Mouse (Mus musculus) urinary bladder, postnatal 4 days (tissue): ENCODE measurements at regions not wholly inside any gene's neighbourhood (a gene's known extent, or its start where the extent isn't known, plus 50 kb on each side); places are given as distances from the start of the nearest gene placed in this dataset.
"Not testable (repeated sequence)": the region's sequence is repeated elsewhere in the genome, so short reads cannot be mapped to it uniquely, and the experiment has no call there.

Source experiments
- DNase-seq, 2 experiments: peaks; one replicate each; pipeline ENCODE4 v3.0.0; 2021 to 2022; ENCODE audit warnings: low spot score in 2 of 2

DNA sequence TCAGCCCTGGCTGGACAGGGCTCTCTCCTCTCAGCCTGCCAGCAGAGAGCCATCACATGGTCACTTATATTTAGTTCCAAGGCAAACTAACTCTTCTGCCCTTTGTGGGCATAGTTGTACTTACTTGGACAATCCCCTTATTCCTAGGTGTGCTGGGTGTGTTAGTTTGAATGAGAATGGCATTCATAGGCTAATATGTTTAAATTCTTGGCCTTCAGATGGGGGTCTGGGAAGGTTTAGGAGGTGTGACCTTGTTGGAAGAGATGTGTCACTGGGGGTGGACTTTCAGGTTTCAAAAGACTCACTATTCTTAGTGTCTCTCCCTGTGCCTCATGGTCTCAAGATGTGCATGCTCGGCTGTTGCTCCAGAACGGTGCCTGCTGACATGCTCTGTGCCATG lies 250.5 kb upstream of the Myo3a start:
- no peak for DNase-seq

GRCm38 (mm10) chr2:21980177-21980576 lies 247.1 kb upstream of the Myo3a start:
- DNase-seq, result no peak

DNA sequence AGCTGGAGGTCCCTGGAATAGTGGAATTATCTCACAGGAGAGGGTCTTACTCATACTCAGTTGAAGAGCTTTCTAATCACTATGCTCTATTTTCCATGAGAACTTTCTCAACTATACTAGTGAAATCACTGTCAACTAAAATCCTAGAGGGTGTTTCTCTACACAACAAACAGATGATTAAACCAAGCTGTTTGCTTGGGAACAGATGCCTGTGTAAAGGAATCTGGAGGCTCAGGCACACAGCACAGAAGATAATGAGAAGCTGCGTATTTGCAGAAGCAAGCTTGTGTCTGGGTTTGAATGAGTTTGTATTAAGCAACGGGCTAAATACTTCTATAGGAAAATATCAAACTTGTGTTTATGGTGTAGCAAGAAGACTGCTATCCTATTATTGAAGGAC lies 202.9 kb upstream of the Myo3a start:
- DNase-seq, result no peak

- DNase-seq, result no peak
Measured at GRCm38 (mm10) chr2:22026794-22027193, 200.5 kb upstream of the Myo3a start.

- no peak for DNase-seq
Measured at GRCm38 (mm10) chr2:22028569-22028968, 198.7 kb upstream of the Myo3a start.

GRCm38 (mm10) chr2:22029022-22029803 lies 198.1 kb upstream of the Myo3a start:
- DNase-seq, result no peak

GRCm38 (mm10) chr2:22029804-22030194 lies 197.5 kb upstream of the Myo3a start:
- DNase-seq, result no peak

DNA sequence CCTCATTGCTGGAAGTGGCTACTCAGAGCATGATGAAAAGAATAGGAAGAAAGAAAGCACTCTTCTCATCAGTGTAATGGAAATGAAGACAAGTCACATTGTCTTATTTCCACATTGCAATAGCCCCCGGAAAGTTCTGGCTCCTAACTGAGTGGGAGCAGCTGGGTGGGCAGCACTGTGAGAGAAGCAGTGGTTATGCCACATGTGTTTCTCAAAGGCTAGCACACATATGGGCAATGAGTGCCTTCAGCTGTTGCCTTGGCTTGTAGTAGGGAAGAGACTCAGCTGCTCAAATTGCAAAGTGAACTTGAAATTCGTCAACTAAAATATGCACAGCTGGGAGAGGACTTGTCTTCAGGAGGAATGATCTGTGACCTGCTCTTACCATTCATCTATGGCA lies 190.5 kb upstream of the Myo3a start:
- no peak for DNase-seq

- DNase-seq, result no peak
Measured at GRCm38 (mm10) chr2:22038780-22039179, 188.5 kb upstream of the Myo3a start.

GRCm38 (mm10) chr2:22043937-22044336 lies 183.4 kb upstream of the Myo3a start:
- not testable (repeated sequence) for DNase-seq

GRCm38 (mm10) chr2:22044949-22045348 lies 182.4 kb upstream of the Myo3a start:
- DNase-seq, result no peak

GRCm38 (mm10) chr2:22047465-22047864 lies 179.8 kb upstream of the Myo3a start:
- DNase-seq, result no peak

- no peak for DNase-seq
Measured at GRCm38 (mm10) chr2:22066535-22066934, 160.8 kb upstream of the Myo3a start.

DNA sequence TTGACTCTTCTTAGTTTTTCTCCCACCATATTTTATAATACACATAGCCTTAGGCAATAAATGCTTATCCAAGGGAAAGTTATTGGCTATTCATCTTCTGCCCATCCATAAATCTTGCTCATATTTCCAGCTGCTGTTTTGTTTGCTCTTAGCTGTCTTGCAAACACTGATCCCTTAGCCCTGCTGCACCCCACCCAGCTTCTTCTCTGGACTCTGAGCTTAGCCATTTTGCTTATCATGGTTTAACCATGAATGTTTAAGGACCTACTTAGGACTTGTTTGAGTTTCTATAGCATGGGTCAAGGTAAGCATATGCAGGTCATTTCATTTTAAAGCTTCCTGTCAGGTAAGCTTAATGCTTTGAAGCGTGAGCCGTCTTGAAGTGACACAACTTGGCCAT lies 130.5 kb upstream of the Myo3a start:
- DNase-seq, result no peak

DNA sequence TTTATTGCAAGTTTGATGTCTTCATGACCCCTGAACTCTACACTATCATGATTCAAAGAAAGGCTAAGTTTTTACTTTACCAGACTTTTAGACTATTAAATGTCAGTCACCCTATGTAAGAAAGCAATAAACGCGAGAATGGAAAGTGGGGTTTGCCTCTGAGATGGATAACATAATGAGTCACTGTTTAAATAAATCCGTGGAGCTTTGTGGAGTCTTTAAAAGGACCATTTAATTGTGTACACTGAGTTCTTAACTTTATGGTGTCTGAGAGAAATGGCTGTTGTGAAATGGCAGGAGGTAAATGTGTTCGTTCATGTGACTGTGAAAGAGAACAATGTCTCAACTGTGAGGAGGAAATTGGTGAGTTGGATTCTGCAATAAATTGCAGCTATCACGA lies 122.2 kb upstream of the Myo3a start:
- no peak for DNase-seq

DNA sequence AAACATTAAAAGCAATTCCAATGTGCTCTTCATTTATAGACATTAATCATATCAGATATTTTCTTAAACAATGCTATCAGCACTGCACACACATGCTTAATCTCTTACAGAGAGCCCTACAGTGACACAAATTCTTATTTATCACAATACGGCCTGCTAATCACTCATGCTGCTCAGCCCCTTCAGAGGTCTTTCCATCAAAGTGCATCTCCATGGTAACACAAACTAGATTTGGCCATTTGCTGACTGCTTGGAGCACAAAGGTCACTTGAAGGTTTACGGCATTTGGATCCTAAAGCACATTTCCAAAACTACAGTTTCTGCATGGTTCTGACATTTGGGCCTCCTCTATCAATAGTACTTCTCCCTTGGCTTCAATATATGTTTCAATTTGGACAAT lies 77.6 kb upstream of the Myo3a start:
- DNase-seq, result no peak

GRCm38 (mm10) chr2:22156576-22156975 lies 70.7 kb upstream of the Myo3a start:
- DNase-seq, result no peak

GRCm38 (mm10) chr2:22165443-22165842 lies 61.9 kb upstream of the Myo3a start:
- DNase-seq, result no peak

DNA sequence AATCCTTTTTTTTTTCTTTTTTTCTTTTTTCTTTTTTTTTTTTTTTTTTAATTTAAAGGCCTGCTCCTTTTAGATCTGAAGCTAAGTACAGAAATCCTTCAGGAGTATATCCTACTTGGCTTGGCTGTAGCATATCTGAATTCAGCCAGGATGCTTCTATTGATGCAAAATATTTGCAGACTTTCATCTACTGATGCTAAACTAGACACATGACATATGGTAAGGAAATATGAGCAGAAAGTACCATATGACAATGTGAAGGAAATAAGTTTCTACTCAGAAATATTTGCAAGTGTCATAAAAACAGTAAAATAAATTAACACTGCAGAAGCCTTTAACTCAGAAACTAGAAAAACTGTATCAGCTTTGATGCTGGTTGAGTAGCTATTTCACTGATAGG lies 61.4 kb upstream of the Myo3a start:
- DNase-seq, result no peak
